Mouse (Mus musculus) left cerebral cortex, adult 11 months (tissue): Measurements from ENCODE around the gene Smok2b.
"Not testable (repeated sequence)": the region's sequence is repeated elsewhere in the genome, so short reads cannot be mapped to it uniquely, and the experiment has no call there.

Experiments
- DNase-seq: peaks from one replicate; pipeline ENCODE4 v3.0.0; 2022; ENCODE audit warnings: low spot score

Smok2b gene

GRCm38 (mm10) chr17:13229957-13230356 is at the start of gene Smok2b:
Smok2b (plus strand) TSS chr17:13230257.
- DNase-seq: not testable (repeated sequence)

GRCm38 (mm10) chr17:13180491-13180890 is 49.6 kb upstream of the Smok2b start:
- not testable (repeated sequence) for DNase-seq

- not testable (repeated sequence) for DNase-seq
These were observed 47.3 kb upstream of the Smok2b start for GRCm38 (mm10) chr17:13182712-13183111.

- not testable (repeated sequence) for DNase-seq
These were observed 45.5 kb upstream of the Smok2b start for GRCm38 (mm10) chr17:13184514-13184913.

GRCm38 (mm10) chr17:13186541-13186940 is 43.5 kb upstream of the Smok2b start:
- DNase-seq: not testable (repeated sequence)

- not testable (repeated sequence) for DNase-seq
These were observed 42.4 kb upstream of the Smok2b start for GRCm38 (mm10) chr17:13187621-13188020.

- DNase-seq: not testable (repeated sequence)
These were observed 41.2 kb upstream of the Smok2b start for GRCm38 (mm10) chr17:13188846-13189245.

GRCm38 (mm10) chr17:13190836-13191583 is 39.0 kb upstream of the Smok2b start:
- DNase-seq: not testable (repeated sequence)

GRCm38 (mm10) chr17:13196486-13196885 is 33.6 kb upstream of the Smok2b start:
- DNase-seq: not testable (repeated sequence)

GRCm38 (mm10) chr17:13198812-13199211 is 31.2 kb upstream of the Smok2b start:
- not testable (repeated sequence) for DNase-seq

- not testable (repeated sequence) for DNase-seq
These were observed 30.1 kb upstream of the Smok2b start for GRCm38 (mm10) chr17:13199880-13200409.

GRCm38 (mm10) chr17:13201551-13201950 is 28.5 kb upstream of the Smok2b start:
- DNase-seq: not testable (repeated sequence)

GRCm38 (mm10) chr17:13202453-13203107 is 27.5 kb upstream of the Smok2b start:
- DNase-seq: not testable (repeated sequence)

GRCm38 (mm10) chr17:13205247-13205646 is 24.8 kb upstream of the Smok2b start:
- not testable (repeated sequence) for DNase-seq

GRCm38 (mm10) chr17:13206491-13206890 is 23.6 kb upstream of the Smok2b start:
- DNase-seq: no peak

- DNase-seq: not testable (repeated sequence)
These were observed 21.6 kb upstream of the Smok2b start for GRCm38 (mm10) chr17:13208460-13208859.

GRCm38 (mm10) chr17:13212136-13212850 is 17.8 kb upstream of the Smok2b start:
- DNase-seq: no peak

GRCm38 (mm10) chr17:13214169-13214568 is 15.9 kb upstream of the Smok2b start:
- DNase-seq: no peak

GRCm38 (mm10) chr17:13215595-13215994 is 14.5 kb upstream of the Smok2b start:
- no peak for DNase-seq

- no peak for DNase-seq
These were observed 9.2 kb upstream of the Smok2b start, which contains the start of gene Smok2a for GRCm38 (mm10) chr17:13220888-13221287. Smok2a (plus strand) TSS chr17:13221188.

GRCm38 (mm10) chr17:13221921-13222320 is 8.1 kb upstream of the Smok2b start:
- not testable (repeated sequence) for DNase-seq

- not testable (repeated sequence) for DNase-seq
These were observed 9.4 kb downstream of the Smok2b start for GRCm38 (mm10) chr17:13239461-13239860.
